Mouse (Mus musculus) left cerebral cortex, adult 2 months (tissue): Measurements from ENCODE around the gene Marcks. TPM values are rescaled to one million over a fixed set of nuclear protein-coding genes. Genes with fewer than 3 reads are reported as not detected.

Experiments
- DNase-seq, 2 experiments: peaks; one replicate each; pipeline ENCODE4 v3.0.0; 2021 to 2022; ENCODE audit warnings: low spot score in 2 of 2, mixed read lengths in 1 of 2; ENCODE audit errors: extremely low spot score in 1 of 2
- H3K27ac ChIP-seq: fragments of 200-600 bp; 2 replicates; pipeline ENCODE4 v1.8.1; 2022
- H3K4me3 ChIP-seq: fragments of 200-600 bp; 2 replicates; pipeline ENCODE4 v1.8.1; 2022
- CTCF ChIP-seq: fragments of 200-600 bp; IDR thresholded peaks from 2 replicates; pipeline ENCODE4 v1.8.1; 2022; ENCODE audit warnings: antibody characterized with exemption, mild to moderate bottlenecking, moderate library complexity
- intact Hi-C: fragments of 180-260 bp; cut with DNase I; formaldehyde crosslinking; loops from one replicate; pipeline ENCODE4 v1.15.1; 2025
- total RNA-seq, 2 experiments: library from RNA; stranded (reverse); gene quantifications; 2 replicates each; pipeline ENCODE4 v1.2.3; 2021

Marcks gene
- total RNA-seq, 2 experiments from 2014 or later: 139 to 154 TPM

DNA sequence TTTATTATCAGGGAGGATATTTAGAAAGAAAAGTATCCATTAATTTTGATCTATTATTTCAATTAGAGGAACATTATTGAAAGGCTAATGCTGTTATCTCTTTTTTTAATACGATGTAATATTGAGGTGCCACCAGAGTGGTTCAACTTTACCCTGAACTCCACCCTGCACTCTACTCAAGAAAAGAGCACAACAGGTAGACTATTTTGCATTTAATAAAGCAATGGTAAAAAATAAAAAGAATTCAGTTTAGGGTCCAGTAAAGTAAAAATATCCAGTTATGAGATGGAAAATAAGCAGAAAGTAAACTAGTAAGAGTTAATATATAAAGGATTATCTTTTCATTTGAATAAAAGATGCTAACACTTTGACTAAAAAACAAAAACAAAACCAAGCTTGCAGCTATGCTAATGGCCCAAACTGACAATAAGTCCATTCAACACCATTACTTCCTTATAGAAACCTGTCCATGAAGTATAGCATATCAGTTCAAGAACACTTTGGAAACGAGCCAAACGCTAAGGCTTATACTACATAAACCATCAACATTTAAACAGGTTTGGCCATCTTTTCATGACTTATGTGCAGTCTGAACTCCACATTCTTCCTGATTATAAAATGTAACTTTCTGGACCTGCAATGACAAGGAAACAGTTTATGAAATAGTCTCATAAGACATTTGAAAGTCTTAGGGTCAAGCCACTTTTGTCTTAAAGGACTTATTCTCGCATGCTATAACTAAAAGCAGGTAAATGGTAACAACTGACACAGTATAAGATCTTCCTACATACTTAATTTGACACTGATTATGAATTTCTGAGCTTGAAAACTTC, 4.6 kb downstream of the Marcks start:
- no peak for TF ChIP-seq CTCF
- no peak overlapping the region for H3K27ac ChIP-seq
- no peak for DNase-seq
- peak overlapping the region; percentile 91 for H3K4me3 ChIP-seq
- intact Hi-C loops: no loop called here

DNA sequence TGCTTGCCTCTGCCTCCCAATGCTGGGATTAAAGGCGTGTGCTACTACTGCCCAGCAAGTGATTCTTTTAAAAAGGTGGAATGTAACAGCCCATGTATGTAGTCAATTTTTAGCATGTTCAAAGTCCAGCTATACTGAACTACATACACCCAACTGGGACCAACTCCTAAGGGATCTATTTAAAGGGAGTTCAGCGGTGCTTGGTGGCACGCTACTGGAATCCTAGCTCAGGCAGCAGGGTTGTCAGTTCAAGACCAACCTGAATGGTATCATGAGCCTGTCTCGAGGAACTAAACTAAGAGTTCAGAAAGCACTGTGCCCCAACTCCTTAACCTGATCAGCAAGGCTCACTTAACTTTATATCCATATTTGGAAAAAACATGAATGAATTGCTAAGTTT, 6.0 kb downstream of the Marcks start:
- DNase-seq: no peak
- Histone ChIP-seq H3K27ac (no peak overlapping the region), H3K4me3 (no peak overlapping the region)
- no peak for TF ChIP-seq CTCF
- intact Hi-C loops: no loop called here

DNA sequence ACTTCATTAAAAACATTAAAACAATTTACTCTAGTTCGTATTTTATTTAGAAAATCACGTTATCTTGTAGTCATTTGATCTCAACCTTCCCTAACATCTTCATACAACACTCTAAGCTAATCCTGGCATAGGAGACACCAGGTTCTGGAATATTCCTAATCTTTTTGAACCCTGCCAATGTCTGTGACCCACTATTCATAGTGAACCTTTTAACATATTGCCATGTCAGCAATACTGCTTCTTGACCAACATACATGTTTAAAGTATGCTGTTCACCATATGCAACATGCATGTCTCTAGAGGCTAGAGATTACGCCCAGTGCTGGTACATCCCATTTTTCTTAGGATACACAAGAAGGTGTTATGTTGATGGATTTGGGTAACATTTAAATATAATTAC, 9.1 kb downstream of the Marcks start:
- H3K27ac ChIP-seq: no peak overlapping the region
- TF ChIP-seq CTCF: no peak
- DNase-seq: no peak
- no peak overlapping the region for H3K4me3 ChIP-seq
- intact Hi-C loops: no loop called here

DNA sequence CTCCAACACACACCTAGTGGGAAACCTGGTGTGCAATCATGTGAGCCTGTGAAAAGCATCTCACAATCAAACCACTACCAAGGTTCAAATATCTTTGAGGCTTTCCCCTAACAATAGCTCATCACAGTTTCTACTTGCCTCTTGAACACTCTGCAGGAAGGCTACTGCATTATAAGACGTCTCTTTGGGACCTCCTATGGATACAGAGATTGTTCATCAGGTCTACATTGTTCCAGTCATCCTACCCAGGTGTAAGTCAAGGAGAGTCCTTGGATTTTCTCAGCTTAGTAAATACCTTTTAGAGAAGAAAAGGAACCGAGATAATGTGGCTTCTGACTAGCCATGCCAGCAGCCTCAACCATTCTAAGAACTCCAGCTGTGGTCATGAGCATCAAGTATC, 23.4 kb downstream of the Marcks start:
- intact Hi-C loops: no loop called here
- no peak for TF ChIP-seq CTCF
- no peak for DNase-seq
- Histone ChIP-seq H3K4me3 (no peak overlapping the region), H3K27ac (no peak overlapping the region)

DNA sequence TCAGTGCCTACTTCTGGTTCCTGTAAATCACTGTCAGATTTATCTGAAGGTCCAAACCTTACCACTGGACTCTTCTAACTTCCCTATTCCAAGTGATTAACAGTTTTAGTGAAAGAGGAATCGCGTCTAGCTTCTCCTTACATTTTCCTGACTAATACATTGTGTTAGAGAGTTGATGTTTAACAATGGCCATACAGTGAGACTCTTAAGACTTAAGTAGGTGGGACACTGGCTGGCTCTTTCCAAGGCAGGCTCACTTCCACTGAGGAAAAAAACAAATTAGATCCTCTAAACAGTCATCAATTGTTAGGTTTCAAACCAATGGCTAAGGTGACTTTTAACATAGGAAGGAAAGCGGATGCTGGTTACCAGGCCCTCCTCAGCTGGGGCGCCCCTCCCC, 25.9 kb downstream of the Marcks start:
- no peak for TF ChIP-seq CTCF
- no peak overlapping the region for H3K27ac ChIP-seq
- no peak for DNase-seq
- no peak overlapping the region for H3K4me3 ChIP-seq
- intact Hi-C loops: no loop called here

DNA sequence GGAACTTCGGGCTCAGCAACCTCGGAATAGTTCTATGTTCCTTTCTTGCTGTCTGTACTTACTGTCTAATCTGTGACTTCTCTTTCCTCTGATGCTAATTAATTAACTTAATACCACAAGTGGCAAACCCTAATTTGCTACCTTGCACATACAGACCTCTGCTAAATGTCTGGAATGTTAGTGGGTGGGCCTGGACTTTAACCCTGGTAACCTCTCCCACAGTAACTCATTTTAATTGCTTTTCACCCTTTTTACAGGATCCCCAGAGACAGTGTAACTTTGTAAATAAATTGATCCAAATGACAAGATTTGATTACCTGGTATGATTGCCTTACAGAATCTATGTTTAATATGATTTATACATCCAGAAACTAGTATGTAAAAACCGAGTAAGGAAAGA, 26.4 kb downstream of the Marcks start:
- DNase-seq: no peak
- no peak overlapping the region for H3K4me3 ChIP-seq
- intact Hi-C loops: no loop called here
- no peak for TF ChIP-seq CTCF
- no peak overlapping the region for H3K27ac ChIP-seq

DNA sequence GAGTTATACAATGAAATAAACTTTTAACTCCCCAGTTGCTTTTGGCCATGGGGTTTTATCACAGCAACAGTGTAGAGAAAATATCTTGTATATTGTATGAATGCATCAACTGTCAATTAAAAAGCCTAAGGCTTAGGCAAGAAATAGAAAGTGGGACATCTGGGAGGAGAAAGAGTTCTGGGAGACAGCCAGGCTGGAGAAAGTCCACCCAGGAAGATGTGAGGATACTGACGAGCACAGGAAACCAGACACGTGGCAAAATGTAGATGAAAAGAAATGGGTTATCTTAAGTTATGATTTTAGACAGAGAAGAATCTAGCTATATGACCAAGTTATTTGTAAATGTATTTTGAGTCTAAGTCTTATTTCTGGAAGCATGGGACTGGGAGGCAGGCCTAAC, 27.3 kb downstream of the Marcks start:
- TF ChIP-seq CTCF: no peak
- no peak overlapping the region for H3K27ac ChIP-seq
- intact Hi-C loops: no loop called here
- no peak overlapping the region for H3K4me3 ChIP-seq
- no peak for DNase-seq

DNA sequence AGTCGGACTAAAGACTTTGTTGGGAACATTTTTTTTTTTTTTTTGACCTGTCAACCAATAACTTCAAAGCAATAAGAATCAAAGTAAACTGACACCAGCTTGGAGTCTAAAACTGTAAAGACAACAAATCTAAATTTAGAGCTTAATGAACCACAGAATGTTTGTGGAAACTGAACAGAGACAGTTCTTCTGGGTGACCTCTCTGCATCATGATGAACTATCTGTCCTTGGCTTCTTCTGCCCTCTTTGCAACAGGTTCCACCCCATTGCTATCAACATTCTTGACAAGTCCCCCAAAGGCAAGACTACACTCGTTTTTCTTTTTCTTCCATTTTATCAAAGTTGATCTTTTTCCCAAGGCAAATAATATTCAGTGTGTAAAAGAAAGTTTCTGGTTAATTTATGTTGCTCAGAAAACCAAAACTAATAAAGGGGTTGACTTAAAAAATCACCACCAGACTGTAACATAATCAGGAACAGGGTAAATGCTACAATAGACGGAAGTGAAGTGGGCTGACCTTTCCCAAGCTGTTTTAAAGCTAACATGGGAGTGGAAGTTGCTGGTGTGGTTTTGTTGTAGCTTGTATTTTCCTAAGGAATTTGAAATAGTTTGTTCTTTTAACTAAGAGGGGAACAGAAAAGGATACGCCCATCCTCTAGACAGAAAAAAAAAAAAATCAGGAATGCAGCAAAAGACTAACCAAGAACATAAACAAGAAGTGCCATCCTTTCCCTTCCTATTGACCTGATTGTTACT, 31.7 kb downstream of the Marcks start:
- TF ChIP-seq CTCF: no peak
- no peak for DNase-seq
- no peak overlapping the region for H3K4me3 ChIP-seq
- H3K27ac ChIP-seq: no peak overlapping the region
- intact Hi-C loops: no loop called here

DNA sequence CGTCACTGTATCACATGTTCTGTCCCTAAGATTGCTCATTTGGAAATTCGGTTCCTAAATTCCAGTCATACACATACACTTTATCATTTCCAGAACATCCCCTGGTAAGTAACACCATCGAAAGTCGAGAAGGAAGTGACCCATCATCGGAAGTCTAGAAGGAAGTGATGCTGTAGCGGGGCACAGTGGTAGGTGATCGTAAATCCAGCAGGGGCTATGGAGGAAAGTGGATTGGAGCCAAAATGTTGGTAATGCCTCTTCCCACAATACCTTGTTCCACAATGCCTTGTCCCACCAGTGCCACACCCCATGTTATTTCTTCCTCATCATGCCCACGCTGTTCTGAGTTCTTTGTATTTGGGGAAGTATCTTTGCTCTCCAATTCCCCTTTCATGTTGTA, 32.4 kb downstream of the Marcks start:
- TF ChIP-seq CTCF: no peak
- Histone ChIP-seq H3K27ac (no peak overlapping the region), H3K4me3 (no peak overlapping the region)
- intact Hi-C loops: no loop called here
- DNase-seq: no peak

DNA sequence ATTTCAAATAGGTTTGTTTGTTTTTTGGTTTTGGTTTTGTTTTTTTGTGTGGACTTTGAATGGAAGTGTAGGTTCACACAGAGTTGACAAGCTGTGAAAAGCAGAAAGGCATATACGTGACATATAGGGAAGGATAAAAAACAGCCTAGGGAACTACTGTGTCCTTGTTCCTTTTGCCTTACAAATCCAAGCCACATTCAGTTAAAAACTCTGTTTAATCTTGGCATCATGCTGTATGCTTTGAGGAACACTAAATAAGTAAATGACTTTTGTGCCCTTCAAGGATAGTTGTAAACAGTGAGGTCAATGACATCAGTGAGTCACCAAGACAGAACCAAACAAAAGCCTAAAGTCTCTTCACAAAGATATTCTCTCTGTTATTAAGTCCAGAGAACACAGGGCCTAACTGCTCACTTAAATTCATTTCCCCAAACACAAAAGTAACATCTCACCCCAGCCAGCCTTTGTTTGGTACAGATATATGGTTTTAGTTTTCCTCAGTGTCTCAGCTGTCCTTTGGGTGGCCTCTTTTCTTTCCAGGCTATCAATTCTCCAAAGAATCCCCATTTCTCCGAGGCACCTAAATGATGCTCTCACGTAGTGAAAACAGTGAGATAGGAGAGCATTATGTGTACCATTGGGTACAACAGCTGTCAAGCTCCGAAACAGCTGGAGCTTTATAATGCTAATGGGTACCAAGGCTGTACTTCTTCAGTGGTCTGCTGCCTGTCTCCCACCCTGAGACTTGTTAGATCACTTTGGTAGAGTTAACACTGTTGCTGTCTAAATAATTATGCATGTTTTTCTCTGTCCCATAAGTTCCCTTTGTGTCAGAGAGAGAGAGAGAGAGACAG, 36.3 kb downstream of the Marcks start:
- no peak overlapping the region for H3K4me3 ChIP-seq
- TF ChIP-seq CTCF: no peak
- no peak for DNase-seq
- no peak overlapping the region for H3K27ac ChIP-seq
- intact Hi-C loops: no loop called here

DNA sequence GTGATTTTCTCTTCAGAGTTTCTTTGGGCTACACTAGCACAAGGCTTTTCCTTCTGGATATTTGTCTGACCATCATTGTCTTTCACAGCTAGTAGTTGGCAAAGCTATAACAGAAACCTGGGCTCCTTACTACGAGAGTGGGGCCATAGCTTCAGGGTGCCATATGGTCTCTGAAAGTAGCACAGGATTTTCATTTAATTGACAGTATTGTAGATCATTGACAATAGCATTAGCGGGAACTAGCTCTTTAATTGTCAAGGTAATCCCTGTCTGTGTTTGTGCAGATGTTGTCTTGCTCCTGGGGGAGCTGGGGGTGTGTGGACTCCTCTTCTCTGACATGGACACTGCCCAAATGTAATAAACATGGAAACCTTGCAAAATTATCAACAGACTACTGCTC, 37.0 kb downstream of the Marcks start:
- no peak for TF ChIP-seq CTCF
- Histone ChIP-seq H3K27ac (no peak overlapping the region), H3K4me3 (no peak overlapping the region)
- no peak for DNase-seq
- intact Hi-C loops: no loop called here

DNA sequence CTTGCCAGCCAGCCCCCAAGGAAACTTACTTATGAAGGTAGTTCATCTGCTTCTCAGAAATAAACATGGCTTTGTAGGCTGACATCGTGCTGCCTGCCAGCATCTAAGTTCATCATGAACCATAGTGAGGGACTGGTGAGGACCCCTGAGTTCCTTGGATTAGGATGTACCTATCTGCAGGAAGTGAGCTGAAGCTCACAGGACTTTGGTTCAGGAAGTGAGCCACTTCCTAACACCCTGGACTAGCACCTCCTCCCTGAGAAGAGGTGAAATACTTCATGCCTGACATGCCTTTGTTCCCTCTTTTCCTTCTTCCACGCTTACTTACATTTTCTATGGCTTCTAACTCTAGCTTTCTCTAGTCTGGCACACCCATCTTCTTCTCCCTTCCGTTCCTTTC, 42.2 kb downstream of the Marcks start:
- intact Hi-C loops: no loop called here
- no peak for TF ChIP-seq CTCF
- DNase-seq: no peak
- no peak overlapping the region for H3K4me3 ChIP-seq
- H3K27ac ChIP-seq: no peak overlapping the region
